Comparison of ENCODE assay signal across 12 mouse cellular contexts in genomic region chr14:76421162-76421561, GRCm38 (mm10). TPM values are rescaled to one million over a fixed set of nuclear protein-coding genes. Genes with fewer than 3 reads are reported as not detected.
A peak's percentile ranks its signal among the peaks of the same experiment; 100 is the strongest.
DNase-seq lines count a peak whose midpoint lies in the region; ATAC-seq and TF ChIP-seq lines count a peak whose summit lies in the region.
"Had no signal": no experiment of that assay in that cellular context is flagged by ENCODE, and none has a peak within 500 bp of the region (broad histone marks: within the 10 kb centered on the region; RNA-seq: fewer than 3 reads in every experiment).

No protein-coding gene starts in this region.

- H3K9me3 ChIP-seq in lung, embryonic 14.5 days (ENCODE audit: low read depth, low read length): no peaks in the 10 kb centered on the region
- no peaks in the 10 kb centered on the region for H3K9me3 ChIP-seq in forebrain, embryonic 15.5 days
- H3K9me3 ChIP-seq in liver, postnatal 0 days (ENCODE audit: low read length): no peaks in the 10 kb centered on the region
- H3K9me3 ChIP-seq: limb, embryonic 15.5 days had no signal

- 81% methylated on average over 4 of the region's 4 CpGs for WGBS in lung, embryonic 14.5 days
- WGBS in forebrain, embryonic 15.5 days: 77% methylated on average over 4 of the region's 4 CpGs
- 25% methylated on average over 4 of the region's 4 CpGs for WGBS in large intestine, adult 2 months
- 31% methylated on average over 4 of the region's 4 CpGs for WGBS in small intestine, adult 2 months
- 78% methylated on average over 4 of the region's 4 CpGs for WGBS in liver, postnatal 0 days (ENCODE audit: insufficient replicate concordance)

- H3K4me3 ChIP-seq in lung, embryonic 14.5 days (ENCODE audit: low read depth, low read length): peak overlapping the region; percentile 14; the same call in 1 of the 2 replicates
- peak overlapping the region; percentile 32 for H3K4me3 ChIP-seq in forebrain, embryonic 15.5 days
- H3K4me3 ChIP-seq in small intestine, adult 2 months (ENCODE audit: low read depth, low read length): no peak overlapping the region
- no peak overlapping the region for H3K4me3 ChIP-seq in liver, postnatal 0 days (ENCODE audit: low read depth, low read length)
- H3K4me3 ChIP-seq: limb, embryonic 15.5 days; megakaryocyte, embryonic 14.5 days had no signal

- ATAC-seq in lung, embryonic 14.5 days (ENCODE audit: insufficient read depth): no peak
- ATAC-seq in forebrain, embryonic 15.5 days (replicated peaks): no peak
- ATAC-seq in liver, postnatal 0 days: no peak

- H3K4me2 ChIP-seq in lung, embryonic 14.5 days: peak overlapping the region; percentile 55
- H3K4me2 ChIP-seq in forebrain, embryonic 15.5 days (replicated peaks): peak overlapping the region; percentile 61
- H3K4me2 ChIP-seq in liver, postnatal 0 days (ENCODE audit: low read depth, low read length): no peak overlapping the region

- no peak for TF ChIP-seq CTCF in lung, embryonic 14.5 days (IDR thresholded peaks at IDR 0.05; ENCODE audit: low read depth)
- no peak for TF ChIP-seq CTCF in small intestine, adult 2 months (IDR thresholded peaks at IDR 0.05; ENCODE audit: extremely low read depth, insufficient read length, insufficient replicate concordance, low read depth, low read length)
- TF ChIP-seq CTCF in liver, postnatal 0 days (IDR thresholded peaks at IDR 0.05; ENCODE audit: low read depth): no peak

- H3K27ac ChIP-seq in lung, embryonic 14.5 days (ENCODE audit: low read depth): no peak overlapping the region
- H3K27ac ChIP-seq in forebrain, embryonic 15.5 days (replicated peaks): no peak overlapping the region
- 0 out of 2 replicates have a peak overlapping the region, but pooled peaks have one; percentile 6 for H3K27ac ChIP-seq in small intestine, adult 2 months (ENCODE audit: insufficient read depth, low read depth, low read length)
- no peak overlapping the region for H3K27ac ChIP-seq in liver, postnatal 0 days (ENCODE audit: low read depth)
- H3K27ac ChIP-seq: limb, embryonic 15.5 days had no signal

- no peaks in the 10 kb centered on the region for H3K27me3 ChIP-seq in lung, embryonic 14.5 days (ENCODE audit: insufficient read depth, low read length)
- no peaks in the 10 kb centered on the region for H3K27me3 ChIP-seq in forebrain, embryonic 15.5 days
- H3K27me3 ChIP-seq in small intestine, adult 2 months (ENCODE audit: control insufficient read depth, insufficient read depth, low read length): no peaks in the 10 kb centered on the region
- peaks cover 7% of the 10 kb centered on the region for H3K27me3 ChIP-seq in liver, postnatal 0 days (ENCODE audit: insufficient read depth, low read length)
- H3K27me3 ChIP-seq: CH12.LX; limb, embryonic 15.5 days had no signal

- H3K9ac ChIP-seq in lung, embryonic 14.5 days: no peak overlapping the region
- H3K9ac ChIP-seq in forebrain, embryonic 15.5 days (replicated peaks): no peak overlapping the region
- no peak overlapping the region for H3K9ac ChIP-seq in liver, postnatal 0 days (replicated peaks)
- H3K9ac ChIP-seq: limb, embryonic 15.5 days had no signal

- no peak for DNase-seq in lung, embryonic 14.5 days
- no peak for DNase-seq in lung, postnatal 4 days
- peak; percentile 55 for DNase-seq in large intestine, adult 2 months (ENCODE audit: low read depth, low spot score)
- no peak for DNase-seq in liver
- DNase-seq in right cerebral cortex, postnatal 36 days (ENCODE audit: low spot score in 2 of 2): no peak
- DNase-seq in liver, postnatal 0 days: no peak
- DNase-seq: thymus, adult 2 months had no signal

- H3K4me1 ChIP-seq in lung, embryonic 14.5 days (ENCODE audit: insufficient read depth): peaks cover 34% of the 10 kb centered on the region
- peaks cover 86% of the 10 kb centered on the region for H3K4me1 ChIP-seq in forebrain, embryonic 15.5 days
- H3K4me1 ChIP-seq in small intestine, adult 2 months (ENCODE audit: control insufficient read depth, insufficient read depth, insufficient read length, low read length): peaks cover 11% of the 10 kb centered on the region
- H3K4me1 ChIP-seq in liver, postnatal 0 days (ENCODE audit: insufficient read depth): peaks cover under 1% of the 10 kb centered on the region; the same call in 1 of the 2 replicates

- TF ChIP-seq EP300 in liver, postnatal 0 days (IDR thresholded peaks at IDR 0.05; ENCODE audit: low read depth): no peak

- peaks cover 72% of the 10 kb centered on the region for H3K36me3 ChIP-seq in lung, embryonic 14.5 days (ENCODE audit: insufficient read depth)
- peaks cover 48% of the 10 kb centered on the region for H3K36me3 ChIP-seq in forebrain, embryonic 15.5 days
- H3K36me3 ChIP-seq in small intestine, adult 2 months (ENCODE audit: control insufficient read depth, insufficient read depth, low read length): no peaks in the 10 kb centered on the region
- H3K36me3 ChIP-seq in liver, postnatal 0 days (replicated peaks; ENCODE audit: insufficient read depth, low read length): no peaks in the 10 kb centered on the region

- no peak for TF ChIP-seq POLR2A in small intestine, adult 2 months (IDR thresholded peaks at IDR 0.05; ENCODE audit: low read depth, low read length)

RNA-seq across cellular contexts. Expression of gene Tsc22d1, which starts 6.4 kb away (rescaled TPM):
- polyA plus RNA-seq in lung, embryonic 14.5 days (2014; fragmentation: Nextera tagmentation; extraction: Ambion mirVana): 645 and 660 TPM in 2 replicates
- 711 and 729 TPM in 2 replicates for polyA plus RNA-seq in forebrain, embryonic 15.5 days (2015; fragmentation: Nextera tagmentation; extraction: Ambion mirVana)
- polyA plus RNA-seq in large intestine, adult 2 months (2012; rRNA removed): 110 and 132 TPM in 2 replicates
- 121 and 254 TPM in 2 replicates for polyA plus RNA-seq in small intestine, adult 2 months (2012; rRNA removed)
- 130 and 137 TPM in 2 replicates for polyA plus RNA-seq in liver, postnatal 0 days (2015; fragmentation: Nextera tagmentation; extraction: Ambion mirVana)

Comparison
In these comparisons a context has a peak if more than half of its experiments do, and no peak if none do; other contexts are left out.
1. H3K4me3 ChIP-seq: peak in lung, embryonic 14.5 days (single experiment) and forebrain, embryonic 15.5 days (single experiment); none in small intestine, adult 2 months (single experiment) and liver, postnatal 0 days (single experiment).